Mouse (Mus musculus): ENCODE measurements around the gene Agpat3.

DNA sequence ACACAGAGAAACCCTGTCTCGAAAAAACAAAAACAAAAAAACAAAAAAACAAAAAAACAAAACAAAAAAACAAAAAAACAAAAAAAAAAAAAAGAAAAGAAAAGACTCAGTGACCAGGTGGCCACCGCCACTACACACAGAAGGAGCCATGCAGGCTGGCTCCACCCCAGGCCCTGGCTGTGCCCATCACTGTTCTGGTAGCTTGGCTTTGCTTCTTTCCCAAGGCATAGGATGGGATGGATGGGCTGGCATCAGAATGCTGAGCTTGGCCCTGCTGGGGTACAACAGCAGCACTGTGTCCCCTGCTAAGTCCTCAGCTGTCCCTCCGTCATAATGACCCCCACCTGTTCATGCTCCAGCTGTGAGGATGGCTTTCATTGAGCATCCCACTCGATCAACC lies 63.4 kb downstream of the Agpat3 start:
- TF ChIP-seq POLR2A (IDR thresholded peaks at IDR 0.05; ENCODE audit: low read depth, low read length) (no peak), CTCF (IDR thresholded peaks at IDR 0.05; ENCODE audit: extremely low read depth, insufficient read length, insufficient replicate concordance, low read depth, low read length) (no peak)

Measured in small intestine, adult 2 months (tissue).